Mouse (Mus musculus) A20 (cell line): ENCODE results near the gene Acvrl1.

Experiments
- DNase-seq: peaks from one replicate; pipeline ENCODE4 v3.0.0-alpha.2; 2011; ENCODE audit warnings: low read depth, low spot score

Gene Acvrl1

GRCm38 (mm10) chr15:101107906-101108671, 20.2 kb upstream of the Acvrl1 start:
- no peak for DNase-seq

- no peak for DNase-seq
These were observed 15.1 kb upstream of the Acvrl1 start for GRCm38 (mm10) chr15:101113176-101113575.

GRCm38 (mm10) chr15:101113778-101114177, 14.5 kb upstream of the Acvrl1 start:
- peak; percentile 26 for DNase-seq

DNA sequence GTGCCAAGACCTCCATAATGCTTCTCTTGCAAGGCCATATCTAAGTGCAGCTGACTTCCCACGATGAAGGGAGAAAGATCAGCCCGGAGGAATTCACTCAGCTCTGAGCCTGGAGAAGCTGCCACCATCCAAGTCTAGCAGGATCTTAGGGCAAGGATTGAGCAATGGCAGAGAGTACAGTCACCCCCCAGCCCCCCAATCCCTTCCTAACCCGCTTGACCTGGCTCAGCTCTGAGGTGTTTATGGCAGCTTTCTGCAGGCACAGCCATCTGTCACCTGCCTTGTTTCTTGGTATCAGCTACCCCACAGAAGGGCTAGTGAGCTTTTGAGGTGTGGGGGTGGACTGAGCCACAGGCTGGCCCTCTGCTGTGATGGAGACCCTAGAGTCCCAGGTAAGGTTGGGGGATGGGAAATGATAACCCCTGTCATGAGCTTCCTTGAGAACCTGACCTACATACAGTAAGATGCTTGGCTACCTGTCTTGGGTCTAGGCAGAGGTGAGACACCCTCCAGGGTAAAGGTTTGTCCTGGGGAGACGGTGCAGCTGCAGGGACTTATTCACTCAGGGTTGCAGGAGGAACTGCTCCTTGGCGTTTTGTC, 12.7 kb upstream of the Acvrl1 start, which contains the start of gene Ankrd33:
Gene Ankrd33 (plus strand): TSS at position 245 of the 600 bp plus-strand sequence.
- no peak for DNase-seq

GRCm38 (mm10) chr15:101118399-101119125, 9.8 kb upstream of the Acvrl1 start:
- peak; percentile 28 for DNase-seq

DNA sequence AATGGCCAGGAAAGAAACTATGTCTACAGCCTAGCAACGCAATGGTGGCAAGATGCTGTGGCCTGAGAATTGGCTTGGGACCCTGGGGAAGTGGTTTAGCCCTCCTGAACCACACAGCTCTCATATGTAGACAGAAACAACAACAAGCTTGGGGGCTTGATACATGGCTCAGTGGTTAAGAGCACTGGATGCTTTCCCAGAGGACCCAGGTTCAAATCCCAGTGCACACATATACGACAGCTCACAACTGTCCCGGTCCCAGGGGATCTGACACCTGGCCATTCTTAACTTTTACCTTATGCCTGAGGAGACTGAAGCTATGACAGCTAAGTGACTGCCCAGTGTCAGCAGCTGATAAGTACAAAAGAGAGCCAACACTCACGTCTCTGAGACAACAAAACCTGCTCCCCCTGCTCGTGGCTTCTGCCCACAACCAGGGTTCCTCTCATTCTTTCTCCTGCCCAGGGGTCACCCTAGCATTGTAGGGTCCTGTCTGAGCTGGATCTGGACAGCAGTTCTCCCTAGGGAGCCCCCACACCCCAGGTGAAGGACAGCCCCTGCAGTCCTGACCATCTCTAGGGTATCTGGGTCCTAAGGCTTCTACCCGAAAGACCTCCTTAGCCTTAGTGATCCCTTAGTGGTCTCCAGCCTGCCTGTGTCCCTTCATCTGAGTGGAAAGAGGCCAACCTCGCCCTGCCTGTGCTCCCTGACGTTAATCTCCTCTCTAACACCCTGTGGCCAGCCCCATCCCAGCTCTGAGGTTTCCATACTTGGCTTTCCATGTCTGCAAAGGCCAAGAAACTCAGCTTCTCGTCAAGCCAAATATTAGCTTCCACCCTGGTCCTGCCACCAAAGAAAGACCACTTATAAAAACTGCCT, 6.7 kb upstream of the Acvrl1 start:
- no peak for DNase-seq

- DNase-seq: no peak
These were observed 6.1 kb upstream of the Acvrl1 start for GRCm38 (mm10) chr15:101122290-101122589.

DNA sequence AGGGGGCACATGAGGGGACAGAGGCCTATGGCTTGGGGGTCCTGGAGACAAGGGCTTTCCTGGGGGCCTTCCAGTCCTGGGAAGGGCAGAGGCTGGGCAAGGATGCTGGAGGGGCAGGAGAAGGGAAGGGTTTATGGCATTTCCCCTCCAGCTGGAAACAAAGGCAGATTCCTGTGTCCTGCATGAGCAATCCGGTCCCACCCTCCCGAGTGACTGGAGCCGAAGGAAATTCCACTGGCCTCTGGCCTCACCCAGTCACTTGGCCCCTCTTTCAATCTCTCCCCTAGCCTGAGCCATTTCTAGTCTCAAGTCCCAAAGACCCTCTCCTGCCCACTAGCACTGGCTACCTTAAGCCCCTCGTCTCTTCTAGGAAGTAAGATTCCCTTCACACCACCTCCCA, 5.1 kb upstream of the Acvrl1 start:
- no peak for DNase-seq

GRCm38 (mm10) chr15:101125561-101125960, 2.8 kb upstream of the Acvrl1 start:
- no peak for DNase-seq

GRCm38 (mm10) chr15:101126876-101127544, 1.3 kb upstream of the Acvrl1 start:
- no peak for DNase-seq

DNA sequence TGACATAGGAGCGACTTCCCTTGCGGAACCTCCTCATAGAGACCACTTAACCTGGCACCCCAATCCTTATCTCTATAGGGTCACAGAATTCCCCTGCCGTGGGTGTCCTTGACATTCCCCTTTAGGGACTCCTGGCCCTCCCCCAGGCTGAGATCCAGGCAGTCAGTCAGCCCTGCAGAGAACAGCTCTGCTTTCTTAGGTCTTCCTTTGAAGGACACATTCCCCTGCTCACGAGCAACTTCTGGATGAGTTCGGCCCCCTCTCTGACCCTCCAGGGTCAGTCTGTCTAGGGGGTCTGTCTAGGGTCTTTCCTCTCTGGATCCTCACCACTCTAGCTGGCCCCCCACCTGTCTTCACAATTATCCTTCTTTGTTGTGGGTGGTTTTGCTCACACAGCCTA, 1.1 kb downstream of the Acvrl1 start:
- no peak for DNase-seq

- no peak for DNase-seq
These were observed 3.2 kb downstream of the Acvrl1 start for GRCm38 (mm10) chr15:101131498-101131897.

DNA sequence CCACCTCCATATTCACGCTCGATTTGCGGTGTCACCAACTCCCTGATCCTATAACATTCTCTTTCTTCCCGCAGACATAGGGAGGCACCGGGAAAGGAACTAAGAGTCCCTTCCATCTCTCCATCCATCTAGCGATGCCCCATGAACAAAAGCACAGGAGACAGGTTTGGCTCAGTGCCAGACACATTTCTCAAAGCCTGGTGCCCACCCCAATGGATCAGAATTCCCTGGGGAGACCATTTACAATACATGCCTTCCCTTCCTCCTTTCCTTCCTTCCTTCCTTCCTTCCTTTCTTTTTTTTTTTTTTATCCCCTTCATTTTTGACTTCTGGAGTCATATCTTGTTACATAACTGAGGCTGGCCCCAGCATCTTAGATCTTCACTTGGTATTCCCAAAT, 3.7 kb downstream of the Acvrl1 start:
- no peak for DNase-seq

DNA sequence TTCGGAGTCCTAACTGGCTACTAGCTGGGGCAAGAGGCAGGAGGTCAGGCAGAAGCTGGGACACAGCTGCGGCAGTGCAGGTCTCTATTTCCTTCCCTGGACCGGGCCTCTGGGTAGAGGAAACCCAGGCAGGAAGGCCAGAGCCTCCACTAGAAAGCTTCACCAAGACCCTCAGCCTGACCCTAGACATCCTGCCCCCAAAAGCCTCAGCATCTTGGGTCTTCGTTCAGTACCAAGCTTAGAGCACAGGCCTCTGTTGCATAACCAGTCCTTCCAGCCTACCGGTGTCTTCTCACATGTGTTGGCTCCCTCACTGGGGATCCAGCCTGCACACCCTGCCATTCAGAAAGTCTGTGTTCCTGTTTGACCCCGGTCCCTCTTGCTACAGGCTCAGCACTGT, 4.4 kb downstream of the Acvrl1 start:
- no peak for DNase-seq

DNA sequence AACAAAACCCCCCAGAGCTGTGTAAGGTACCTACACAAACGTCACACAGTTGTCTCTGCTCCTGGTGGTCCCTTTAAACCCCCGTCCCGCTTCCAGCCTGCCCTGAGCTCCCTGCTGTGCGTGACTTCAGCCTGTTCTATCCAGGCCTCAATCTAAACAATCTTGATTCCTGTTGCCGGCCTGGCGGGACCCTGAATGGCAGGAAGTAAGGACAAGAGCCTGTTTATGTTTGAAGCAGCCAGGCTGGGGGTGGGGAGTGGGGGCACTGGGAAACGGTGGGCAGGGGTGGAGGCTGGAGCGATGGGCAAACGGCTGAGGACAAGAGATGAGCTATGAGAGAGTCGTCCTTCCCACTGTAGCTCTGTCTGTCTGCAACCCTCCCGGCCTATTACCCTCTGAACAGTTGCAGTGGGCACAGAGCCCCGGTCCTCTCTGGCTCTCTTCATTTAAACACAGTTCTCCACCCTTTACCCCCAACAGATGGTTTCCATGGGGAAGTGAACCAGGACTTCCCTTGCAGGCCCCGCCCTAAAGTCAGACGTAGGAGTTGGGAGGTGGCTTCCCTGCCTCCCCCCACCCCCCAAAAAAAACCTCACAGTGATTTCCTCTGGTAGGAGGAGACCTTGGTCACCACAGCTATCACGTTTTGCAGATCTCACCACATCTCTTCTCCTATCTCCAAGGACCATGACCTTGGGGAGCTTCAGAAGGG, 5.8 kb downstream of the Acvrl1 start:
- no peak for DNase-seq

DNA sequence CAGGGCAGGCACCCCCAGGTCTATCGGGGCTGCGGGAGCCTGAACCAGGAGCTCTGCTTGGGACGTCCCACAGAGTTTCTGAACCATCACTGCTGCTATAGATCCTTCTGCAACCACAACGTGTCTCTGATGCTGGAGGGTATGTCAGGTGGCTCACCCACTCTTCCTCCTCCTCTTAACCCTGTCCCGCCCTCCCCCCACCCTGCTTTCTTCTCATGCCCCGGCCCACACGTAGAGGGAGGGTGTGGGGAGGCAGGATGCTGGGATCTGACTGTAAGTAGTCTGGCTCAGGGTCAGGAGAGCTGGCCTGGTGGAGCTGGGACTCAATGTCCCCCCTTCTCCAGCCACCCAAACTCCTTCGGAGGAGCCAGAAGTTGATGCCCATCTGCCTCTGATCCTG, 7.1 kb downstream of the Acvrl1 start:
- DNase-seq: no peak

- no peak for DNase-seq
These were observed 9.1 kb downstream of the Acvrl1 start for GRCm38 (mm10) chr15:101137455-101137854.

DNA sequence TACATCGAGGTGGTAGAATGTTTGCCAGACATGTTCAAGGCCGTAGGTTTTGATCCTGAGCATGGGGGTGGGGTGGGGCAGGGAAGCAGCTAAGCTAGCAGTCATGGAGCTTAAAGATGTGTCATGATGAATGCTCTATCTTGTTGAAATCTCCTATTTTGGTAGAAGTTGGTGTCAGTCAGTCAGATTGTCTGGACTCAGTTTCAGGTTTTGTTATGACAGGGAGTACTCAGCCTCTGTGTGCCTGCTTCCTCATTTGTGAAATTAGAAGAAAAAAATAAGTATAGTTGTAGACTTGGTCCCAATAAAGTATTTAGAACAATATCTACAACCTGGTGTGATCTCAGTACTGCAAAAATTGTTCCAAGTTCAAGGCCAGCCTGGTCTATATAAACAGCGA, 10.4 kb downstream of the Acvrl1 start:
- no peak for DNase-seq

DNA sequence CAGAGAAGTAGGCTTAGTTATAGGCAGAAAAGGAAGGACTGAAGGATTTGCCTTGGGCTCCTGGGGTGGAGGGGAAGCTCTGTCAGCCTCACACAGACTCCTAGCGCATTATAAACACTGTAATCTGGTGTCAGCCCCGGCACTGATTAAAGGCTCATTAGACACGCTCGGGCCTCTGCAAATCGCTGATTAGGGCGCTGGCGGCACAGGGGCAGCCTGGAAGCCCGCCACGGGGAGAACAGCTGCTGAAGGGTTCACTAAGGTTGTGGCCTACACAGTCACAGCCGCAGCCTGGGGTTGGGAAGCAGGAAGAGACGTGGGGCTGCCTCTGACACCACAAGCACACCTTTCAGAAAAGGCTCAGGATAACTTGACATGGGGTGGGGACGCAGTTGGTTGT, 11.6 kb downstream of the Acvrl1 start:
- DNase-seq: no peak

DNA sequence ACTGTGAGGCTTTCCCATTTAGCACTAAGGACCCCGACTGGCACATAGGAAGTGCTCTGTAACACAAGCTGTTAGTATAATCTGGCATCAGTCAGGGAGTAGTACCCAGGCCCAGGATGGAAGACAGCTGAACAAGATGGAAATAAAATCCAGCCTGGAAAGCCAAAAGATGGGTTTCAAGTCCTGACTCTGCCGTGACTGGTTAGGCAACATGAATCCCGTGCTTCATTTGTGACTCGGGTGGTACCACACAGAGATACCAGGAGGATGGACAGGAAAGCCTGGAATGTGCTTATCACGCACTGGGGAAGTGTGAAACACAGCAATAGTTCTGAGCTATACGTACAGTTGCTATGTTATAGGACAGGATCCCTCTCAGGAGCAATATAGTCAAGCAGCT, 12.3 kb downstream of the Acvrl1 start:
- DNase-seq: no peak

DNA sequence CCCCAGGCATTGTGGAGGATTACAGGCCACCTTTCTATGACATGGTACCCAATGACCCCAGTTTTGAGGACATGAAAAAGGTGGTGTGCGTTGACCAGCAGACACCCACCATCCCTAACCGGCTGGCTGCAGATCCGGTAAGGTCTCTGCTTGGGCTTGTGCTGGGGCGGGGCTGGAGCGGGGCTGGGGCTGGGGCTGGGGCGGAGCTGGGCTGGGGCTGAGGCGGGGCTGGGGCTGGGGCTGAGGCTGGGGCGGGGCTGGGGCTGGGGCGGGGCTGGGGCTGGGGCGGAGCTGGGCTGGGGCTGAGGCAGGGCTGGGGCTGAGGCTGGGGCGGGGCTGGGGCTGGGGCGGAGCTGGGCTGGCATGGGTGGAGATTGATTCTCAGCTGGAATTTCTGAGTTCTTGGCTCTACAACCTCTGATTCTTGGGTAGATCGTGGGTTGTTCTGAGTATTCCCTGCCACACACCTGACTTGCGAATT, 12.8 kb downstream of the Acvrl1 start:
- peak; percentile 51 for DNase-seq
